ENCODE assay signal across 11 mouse cellular contexts in genomic region chr9:43200212-43200611, GRCm38 (mm10). TPM values are rescaled to one million over a fixed set of nuclear protein-coding genes. Genes with fewer than 3 reads are reported as not detected.
DNase-seq lines count a peak whose midpoint lies in the region; ATAC-seq lines count a peak whose summit lies in the region.
"Had no signal": no experiment of that assay in that cellular context is flagged by ENCODE, and none has a peak within 500 bp of the region (broad histone marks: within the 10 kb centered on the region; RNA-seq: fewer than 3 reads in every experiment).

No protein-coding gene starts in this region.

- H3K27ac ChIP-seq in hindbrain, embryonic 10.5 days: no peak overlapping the region
- H3K27ac ChIP-seq in hindbrain, embryonic 16.5 days (ENCODE audit: low read depth, low read length): no peak overlapping the region
- no peak overlapping the region for H3K27ac ChIP-seq in midbrain, embryonic 13.5 days
- no peak overlapping the region for H3K27ac ChIP-seq in midbrain, embryonic 16.5 days (ENCODE audit: low read length)
- no peak overlapping the region for H3K27ac ChIP-seq in embryonic facial prominence, embryonic 14.5 days (replicated peaks; ENCODE audit: low read depth, low read length)

- H3K27me3 ChIP-seq in hindbrain, embryonic 10.5 days (ENCODE audit: insufficient read depth, poor library complexity, severe bottlenecking): peaks cover 70% of the 10 kb centered on the region
- H3K27me3 ChIP-seq in hindbrain, embryonic 16.5 days (replicated peaks; ENCODE audit: control insufficient read depth, insufficient read depth, low read length): peaks cover 13% of the 10 kb centered on the region
- peaks cover 51% of the 10 kb centered on the region for H3K27me3 ChIP-seq in midbrain, embryonic 13.5 days
- H3K27me3 ChIP-seq in midbrain, embryonic 16.5 days (ENCODE audit: control insufficient read depth, insufficient read depth, low read depth, low read length): peaks cover 14% of the 10 kb centered on the region
- peaks cover 14% of the 10 kb centered on the region for H3K27me3 ChIP-seq in embryonic facial prominence, embryonic 14.5 days (replicated peaks; ENCODE audit: control insufficient read depth, insufficient read depth, low read length)

- DNase-seq in hindbrain, embryonic 10.5 days (ENCODE audit: low spot score): no peak
- DNase-seq in embryonic facial prominence, embryonic 14.5 days (ENCODE audit: low spot score): no peak
- DNase-seq in spleen, postnatal 4 days (ENCODE audit: low spot score in 2 of 2): no peak
- no peak for DNase-seq in adrenal gland, adult 2 months
- DNase-seq: cerebellum, postnatal 25 days had no signal

- H3K4me1 ChIP-seq in hindbrain, embryonic 10.5 days (replicated peaks): peaks cover 18% of the 10 kb centered on the region
- H3K4me1 ChIP-seq in hindbrain, embryonic 16.5 days (ENCODE audit: control insufficient read depth, insufficient read depth, low read depth, low read length): peaks cover under 1% of the 10 kb centered on the region
- H3K4me1 ChIP-seq in midbrain, embryonic 13.5 days (replicated peaks): peaks cover 11% of the 10 kb centered on the region
- H3K4me1 ChIP-seq in midbrain, embryonic 16.5 days (ENCODE audit: control insufficient read depth, insufficient read depth, low read length): peaks cover 5% of the 10 kb centered on the region
- no peaks in the 10 kb centered on the region for H3K4me1 ChIP-seq in embryonic facial prominence, embryonic 14.5 days (ENCODE audit: control insufficient read depth, insufficient read depth, low read length)

- no peak overlapping the region for H3K4me2 ChIP-seq in hindbrain, embryonic 16.5 days (ENCODE audit: low read length)
- H3K4me2 ChIP-seq in midbrain, embryonic 13.5 days (replicated peaks): peak overlapping the region; percentile 13
- H3K4me2 ChIP-seq in midbrain, embryonic 16.5 days (ENCODE audit: low read length): no peak overlapping the region
- peak overlapping the region; percentile 21 for H3K4me2 ChIP-seq in embryonic facial prominence, embryonic 14.5 days (ENCODE audit: low read depth, low read length)

- no peaks in the 10 kb centered on the region for H3K9me3 ChIP-seq in hindbrain, embryonic 10.5 days
- H3K9me3 ChIP-seq in hindbrain, embryonic 16.5 days (ENCODE audit: control insufficient read depth, low read length): no peaks in the 10 kb centered on the region
- H3K9me3 ChIP-seq in midbrain, embryonic 13.5 days: no peaks in the 10 kb centered on the region
- no peaks in the 10 kb centered on the region for H3K9me3 ChIP-seq in midbrain, embryonic 16.5 days (replicated peaks; ENCODE audit: control insufficient read depth, low read length, poor library complexity, severe bottlenecking)
- H3K9me3 ChIP-seq in embryonic facial prominence, embryonic 14.5 days (ENCODE audit: control insufficient read depth, low read length): no peaks in the 10 kb centered on the region

- ATAC-seq in hindbrain, embryonic 16.5 days: no peak
- ATAC-seq in midbrain, embryonic 13.5 days: no peak
- no peak for ATAC-seq in midbrain, embryonic 16.5 days
- no peak for ATAC-seq in embryonic facial prominence, embryonic 14.5 days (ENCODE audit: low read depth)

- no peaks in the 10 kb centered on the region for H3K36me3 ChIP-seq in hindbrain, embryonic 10.5 days
- H3K36me3 ChIP-seq in hindbrain, embryonic 16.5 days (ENCODE audit: control insufficient read depth, insufficient read depth, low read length): no peaks in the 10 kb centered on the region
- no peaks in the 10 kb centered on the region for H3K36me3 ChIP-seq in midbrain, embryonic 13.5 days
- no peaks in the 10 kb centered on the region for H3K36me3 ChIP-seq in midbrain, embryonic 16.5 days (ENCODE audit: control insufficient read depth, insufficient read depth, low read length)
- H3K36me3 ChIP-seq in embryonic facial prominence, embryonic 14.5 days (ENCODE audit: control insufficient read depth, insufficient read depth, low read length): no peaks in the 10 kb centered on the region

- peak overlapping the region; percentile 14 for H3K4me3 ChIP-seq in hindbrain, embryonic 10.5 days
- no peak overlapping the region for H3K4me3 ChIP-seq in hindbrain, embryonic 16.5 days (ENCODE audit: low read length)
- H3K4me3 ChIP-seq in midbrain, embryonic 13.5 days (replicated peaks): no peak overlapping the region
- H3K4me3 ChIP-seq in midbrain, embryonic 16.5 days (ENCODE audit: low read depth, low read length): no peak overlapping the region
- H3K4me3 ChIP-seq in embryonic facial prominence, embryonic 14.5 days (ENCODE audit: low read depth, low read length): peak overlapping the region; percentile 14; the same call in 1 of the 2 replicates

- WGBS in hindbrain, embryonic 10.5 days: 4% methylated on average over 5 of the region's 5 CpGs
- 10% methylated on average over 5 of the region's 5 CpGs for WGBS in hindbrain, embryonic 16.5 days
- 3% methylated on average over 5 of the region's 5 CpGs for WGBS in midbrain, embryonic 13.5 days
- WGBS in midbrain, embryonic 16.5 days: 11% methylated on average over 5 of the region's 5 CpGs
- 5% methylated on average over 5 of the region's 5 CpGs for whole genome bisulfite sequencing in embryonic facial prominence, embryonic 14.5 days

- H3K9ac ChIP-seq in hindbrain, embryonic 16.5 days (ENCODE audit: low read depth, low read length): no peak overlapping the region
- no peak overlapping the region for H3K9ac ChIP-seq in midbrain, embryonic 13.5 days (replicated peaks)
- H3K9ac ChIP-seq in midbrain, embryonic 16.5 days (ENCODE audit: low read depth, low read length): no peak overlapping the region
- H3K9ac ChIP-seq in embryonic facial prominence, embryonic 14.5 days (ENCODE audit: low read depth, low read length): no peak overlapping the region

RNA-seq across cellular contexts. Expression of gene Pou2f3, which starts 10.0 kb away (rescaled TPM):
- polyA plus RNA-seq in hindbrain, embryonic 10.5 days (2016; fragmentation: Nextera tagmentation; extraction: Ambion mirVana): 0.09 TPM in 1 of 2 replicates, not detected in the other
- polyA plus RNA-seq in hindbrain, embryonic 16.5 days (2015; fragmentation: Nextera tagmentation; extraction: Ambion mirVana): 0.11 TPM in 1 of 2 replicates, not detected in the other
- 0.08 TPM in 1 of 2 replicates, not detected in the other for polyA plus RNA-seq in midbrain, embryonic 13.5 days (2015; fragmentation: Nextera tagmentation; extraction: Ambion mirVana)
- polyA plus RNA-seq in midbrain, embryonic 16.5 days (2015; fragmentation: Nextera tagmentation; extraction: Ambion mirVana): 0.07 TPM in 1 of 2 replicates, not detected in the other
- 3.8 and 4.5 TPM in 2 replicates for polyA plus RNA-seq in embryonic facial prominence, embryonic 14.5 days (2014; fragmentation: Nextera tagmentation; extraction: Ambion mirVana)
- total RNA-seq in adrenal gland, adult 2 months (2021): not detected
- polyA plus RNA-seq in adrenal gland, adult 2 months (2012; rRNA removed): 0.03 TPM in 1 of 2 replicates, not detected in the other
- total RNA-seq: hematopoietic stem cell, adult 5-6 weeks; left cerebral cortex, postnatal 14 days had no signal
- polyA plus RNA-seq: neural tube, embryonic 11.5 days had no signal

RNA-seq across cellular contexts. Expression of gene Oaf, which starts 39.5 kb away (rescaled TPM):
- 34.9 and 43.0 TPM in 2 replicates for polyA plus RNA-seq in hindbrain, embryonic 10.5 days (2016; fragmentation: Nextera tagmentation; extraction: Ambion mirVana)
- 4.1 and 7.0 TPM in 2 replicates for polyA plus RNA-seq in hindbrain, embryonic 16.5 days (2015; fragmentation: Nextera tagmentation; extraction: Ambion mirVana)
- polyA plus RNA-seq in midbrain, embryonic 13.5 days (2015; fragmentation: Nextera tagmentation; extraction: Ambion mirVana): 5.6 and 7.1 TPM in 2 replicates
- polyA plus RNA-seq in midbrain, embryonic 16.5 days (2015; fragmentation: Nextera tagmentation; extraction: Ambion mirVana): 3.2 and 5.8 TPM in 2 replicates
- polyA plus RNA-seq in embryonic facial prominence, embryonic 14.5 days (2014; fragmentation: Nextera tagmentation; extraction: Ambion mirVana): 118 and 123 TPM in 2 replicates
- total RNA-seq in adrenal gland, adult 2 months (2021): 10 to 100 TPM; 13.5 to 28.5 TPM
- 13.4 and 25.1 TPM in 2 replicates for polyA plus RNA-seq in adrenal gland, adult 2 months (2012; rRNA removed)

Comparison
In these comparisons a context has a peak if more than half of its experiments do, and no peak if none do; other contexts are left out.
1. H3K4me3 ChIP-seq: peak in hindbrain, embryonic 10.5 days (single experiment) and embryonic facial prominence, embryonic 14.5 days (single experiment); none in hindbrain, embryonic 16.5 days (single experiment), midbrain, embryonic 13.5 days (single experiment) and midbrain, embryonic 16.5 days (single experiment).
2. H3K4me2 ChIP-seq: peak in midbrain, embryonic 13.5 days (single experiment) and embryonic facial prominence, embryonic 14.5 days (single experiment); none in hindbrain, embryonic 16.5 days (single experiment) and midbrain, embryonic 16.5 days (single experiment).